ENCODE assay signal across 8 mouse cellular contexts in genomic region chr10:67535972-67536371, GRCm38 (mm10). TPM values are rescaled to one million over a fixed set of nuclear protein-coding genes. Genes with fewer than 3 reads are reported as not detected.
DNase-seq lines count a peak whose midpoint lies in the region; ATAC-seq and TF ChIP-seq lines count a peak whose summit lies in the region.

No protein-coding gene starts in this region.

- DNase-seq in c-Kit-positive CD71-positive TER-119-positive erythroid progenitor cells, embryonic 14.5 days (ENCODE audit: low spot score), result peak; percentile 34
- DNase-seq in heart, postnatal 10 days, result peak; percentile 84 to 85
- DNase-seq in kidney, postnatal 4 days, result peak; percentile 81 to 89
- DNase-seq in lung, postnatal 10 days, result peak; percentile 82
- DNase-seq in ovary, adult 18-20 months (ENCODE audit: low spot score), result peak; percentile 58
- peak; percentile 66 for DNase-seq in thymus, postnatal 0 days (ENCODE audit: low spot score)

- peak overlapping the region; percentile 68 for H3K4me3 ChIP-seq in ES-Bruce4 (ENCODE audit: low read depth, low read length)
- peak overlapping the region; percentile 53 for H3K4me3 ChIP-seq in forebrain, embryonic 13.5 days

- intact Hi-C loops in heart, postnatal 10 days (cut with DNase I), result loop anchor here (1.0 to 10.0 kb wide), 7 partner anchors 185 to 629 kb away; no protein-coding TSS in a partner anchor

- no peaks in the 10 kb centered on the region for H3K36me3 ChIP-seq in ES-Bruce4 (ENCODE audit: control insufficient read depth, insufficient read depth, low read length, poor library complexity, severe bottlenecking)
- no peaks in the 10 kb centered on the region for H3K36me3 ChIP-seq in forebrain, embryonic 13.5 days (ENCODE audit: poor library complexity, severe bottlenecking)

- TF ChIP-seq POLR2A in ES-Bruce4 (IDR thresholded peaks at IDR 0.05; ENCODE audit: insufficient read depth, low read length), result no peak

- 0% methylated on average over 34 of the region's 35 CpGs for WGBS in forebrain, embryonic 13.5 days

- no peak for TF ChIP-seq EP300 in ES-Bruce4 (IDR thresholded peaks at IDR 0.05; ENCODE audit: insufficient read depth, low read depth, low read length)

- peak; percentile 31 for ATAC-seq in forebrain, embryonic 13.5 days

- H3K9ac ChIP-seq in ES-Bruce4 (ENCODE audit: low read depth, poor library complexity, severe bottlenecking), result peak overlapping the region; percentile 6; the same call in 1 of the 2 replicates
- H3K9ac ChIP-seq in forebrain, embryonic 13.5 days, result peak overlapping the region; percentile 45; the same call in 1 of the 2 replicates

- H3K9me3 ChIP-seq in ES-Bruce4 (replicated peaks; ENCODE audit: control insufficient read depth, insufficient read depth, low read length, poor library complexity, severe bottlenecking), result no peaks in the 10 kb centered on the region
- no peaks in the 10 kb centered on the region for H3K9me3 ChIP-seq in forebrain, embryonic 13.5 days (replicated peaks)

- peak; percentile 54 for TF ChIP-seq CTCF in ES-Bruce4 (IDR thresholded peaks at IDR 0.05; ENCODE audit: low read depth, low read length)

- H3K4me1 ChIP-seq in ES-Bruce4 (ENCODE audit: control insufficient read depth, insufficient read depth, low read length), result no peaks in the 10 kb centered on the region
- peaks cover 39% of the 10 kb centered on the region for H3K4me1 ChIP-seq in forebrain, embryonic 13.5 days

- H3K27ac ChIP-seq in ES-Bruce4 (ENCODE audit: insufficient read depth, low read length), result no peak overlapping the region
- no peak overlapping the region for H3K27ac ChIP-seq in forebrain, embryonic 13.5 days

- peaks cover 31% of the 10 kb centered on the region for H3K27me3 ChIP-seq in ES-Bruce4 (ENCODE audit: control insufficient read depth, insufficient read depth, low read length, poor library complexity, severe bottlenecking)
- H3K27me3 ChIP-seq in forebrain, embryonic 13.5 days, result peaks cover 99% of the 10 kb centered on the region

- peak overlapping the region; percentile 91 for H3K4me2 ChIP-seq in forebrain, embryonic 13.5 days

RNA-seq across cellular contexts. Expression of gene Egr2, which starts 0.7 kb away (rescaled TPM):
- 0.22 and 0.24 TPM in 2 replicates for polyA plus RNA-seq in ES-Bruce4 (2011; ENCODE audit: insufficient read depth, insufficient read length, low read depth, missing spikeins)
- 0.08 and 0.10 TPM in 2 replicates for polyA plus RNA-seq in forebrain, embryonic 13.5 days (2015; fragmentation: Nextera tagmentation; extraction: Ambion mirVana)
- under 1 TPM; 0.60 to 0.99 TPM for total RNA-seq in heart, postnatal 10 days (2021)
- polyA plus RNA-seq in thymus, postnatal 0 days (2015; fragmentation: Nextera tagmentation; extraction: Ambion mirVana), result 8.7 and 10.7 TPM in 2 replicates

RNA-seq across cellular contexts. Expression of gene Ado, which starts 12.8 kb away (rescaled TPM):
- polyA plus RNA-seq in ES-Bruce4 (2011; ENCODE audit: insufficient read depth, insufficient read length, low read depth, missing spikeins), result 32.1 and 32.4 TPM in 2 replicates
- polyA plus RNA-seq in forebrain, embryonic 13.5 days (2015; fragmentation: Nextera tagmentation; extraction: Ambion mirVana), result 56.1 and 57.2 TPM in 2 replicates
- total RNA-seq in heart, postnatal 10 days (2021), result 10 to 100 TPM; 20.9 to 22.7 TPM
- 33.2 and 33.3 TPM in 2 replicates for polyA plus RNA-seq in thymus, postnatal 0 days (2015; fragmentation: Nextera tagmentation; extraction: Ambion mirVana)

Comparison
In these comparisons a context has a peak if more than half of its experiments do, and no peak if none do; other contexts are left out.
1. DNase-seq: peak in every context shown above with its lines; median percentile 85 in kidney, postnatal 4 days; 84 in heart, postnatal 10 days; 82 in lung, postnatal 10 days; 66 in thymus, postnatal 0 days; 58 in ovary, adult 18-20 months; 34 in c-Kit-positive CD71-positive TER-119-positive erythroid progenitor cells, embryonic 14.5 days.